Mouse (Mus musculus) adrenal gland, adult 8-10 months (tissue): ENCODE results near the gene Pacsin1. TPM values are rescaled to one million over a fixed set of nuclear protein-coding genes. Genes with fewer than 3 reads are reported as not detected.

ENCODE experiments used
- DNase-seq: peaks from one replicate; pipeline ENCODE4 v3.0.0; 2022
- total RNA-seq, 4 experiments: library from RNA; stranded (reverse); gene quantifications; 2 replicates each; pipeline ENCODE4 v1.2.4; 2022

Pacsin1 gene
- total RNA-seq, 4 experiments from 2014 or later, result 3.9 to 11.2 (median 7.9) TPM

- no peak for DNase-seq
These were observed 23.9 kb downstream of the Pacsin1 start for GRCm38 (mm10) chr17:27678924-27679813.

DNA sequence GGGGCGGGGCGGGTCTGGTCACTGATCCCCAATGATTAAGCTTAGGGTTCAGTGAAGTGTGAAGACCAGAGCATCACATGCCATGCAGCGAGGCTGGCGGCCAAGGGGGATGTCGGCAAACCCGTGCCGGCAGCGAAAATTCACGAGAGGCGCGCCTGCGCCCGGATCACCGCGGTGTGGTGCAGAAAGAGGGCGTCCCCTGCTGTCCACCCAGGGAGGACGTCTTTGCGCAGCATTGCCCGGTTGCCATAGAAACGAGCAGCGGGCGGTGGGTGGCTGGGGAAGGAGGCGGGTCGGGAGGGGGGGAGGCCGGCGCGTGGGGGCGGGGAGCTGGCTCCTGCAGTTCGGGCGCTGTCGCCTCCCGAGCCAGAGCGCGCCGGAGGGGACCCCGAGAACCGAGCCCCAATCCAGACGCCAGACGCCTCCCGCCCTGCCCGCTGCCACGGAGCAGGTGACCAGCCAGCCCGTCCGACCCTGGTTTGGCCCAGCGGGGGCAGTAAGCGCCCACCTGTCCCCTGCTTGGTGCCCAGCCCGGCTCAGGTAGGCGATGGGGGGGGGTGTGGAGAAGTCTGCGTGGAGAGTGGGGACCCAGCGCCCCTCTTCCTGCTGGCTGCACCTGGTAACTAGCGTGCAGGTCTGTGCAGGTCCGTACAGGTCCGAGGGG, 29.7 kb downstream of the Pacsin1 start:
- no peak for DNase-seq

GRCm38 (mm10) chr17:27685550-27685913, 30.2 kb downstream of the Pacsin1 start:
- DNase-seq, result no peak

- no peak for DNase-seq
These were observed 31.1 kb downstream of the Pacsin1 start for GRCm38 (mm10) chr17:27686395-27686794.

DNA sequence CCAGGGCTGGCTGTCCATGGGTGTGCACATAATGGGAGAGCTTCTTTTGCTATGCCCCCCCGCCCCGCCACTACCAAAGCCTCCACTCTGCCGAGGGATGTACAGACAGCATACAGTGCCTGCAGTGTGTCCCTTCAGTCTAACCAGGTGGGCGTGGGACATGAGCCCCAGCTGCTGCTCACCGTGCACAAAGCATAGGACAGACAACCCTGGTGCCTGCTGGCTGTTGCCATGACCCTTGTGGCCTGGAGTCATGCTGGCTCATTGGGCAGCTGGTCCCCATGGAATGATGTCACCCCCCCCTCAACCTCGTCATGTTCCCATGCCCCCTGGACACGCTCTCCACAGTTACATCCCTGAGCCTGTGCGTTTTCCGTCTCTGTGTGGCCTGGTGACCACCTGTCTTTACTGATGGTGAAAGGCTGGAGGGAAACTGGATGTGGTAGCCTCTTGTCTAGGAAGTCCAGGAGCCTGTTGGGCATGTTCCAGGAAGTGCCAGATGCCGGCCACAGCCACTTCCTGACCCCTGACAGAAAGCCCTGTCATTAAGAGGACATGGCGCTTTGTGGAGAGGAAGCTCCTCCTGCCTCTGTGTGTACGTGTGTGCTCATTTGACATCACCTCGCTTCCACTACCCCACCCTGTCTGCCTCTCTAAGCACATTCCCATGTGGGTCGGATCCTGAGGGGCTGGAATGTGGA, 35.8 kb downstream of the Pacsin1 start:
- DNase-seq, result no peak

GRCm38 (mm10) chr17:27699641-27700244, 44.4 kb downstream of the Pacsin1 start:
- no peak for DNase-seq

DNA sequence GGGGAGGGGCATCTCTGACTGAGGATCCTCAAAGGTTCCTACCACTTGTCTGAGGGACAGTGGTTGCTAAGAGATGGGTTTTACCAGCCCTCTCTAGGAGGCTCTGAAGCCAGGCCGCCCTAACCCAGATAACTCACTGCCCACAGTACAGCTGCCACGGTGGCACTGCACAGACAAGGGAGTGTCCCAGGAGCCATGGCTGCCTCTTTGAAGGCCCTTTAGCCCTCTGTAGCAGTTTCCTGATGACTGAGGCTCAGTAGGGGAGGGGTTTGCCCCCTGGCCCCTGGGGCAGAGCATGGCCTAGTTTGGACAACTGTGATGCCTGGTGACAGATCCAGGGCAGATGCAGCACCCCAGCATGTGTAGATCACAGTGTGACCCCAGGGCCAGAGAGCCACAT, 45.5 kb downstream of the Pacsin1 start:
- no peak for DNase-seq

DNA sequence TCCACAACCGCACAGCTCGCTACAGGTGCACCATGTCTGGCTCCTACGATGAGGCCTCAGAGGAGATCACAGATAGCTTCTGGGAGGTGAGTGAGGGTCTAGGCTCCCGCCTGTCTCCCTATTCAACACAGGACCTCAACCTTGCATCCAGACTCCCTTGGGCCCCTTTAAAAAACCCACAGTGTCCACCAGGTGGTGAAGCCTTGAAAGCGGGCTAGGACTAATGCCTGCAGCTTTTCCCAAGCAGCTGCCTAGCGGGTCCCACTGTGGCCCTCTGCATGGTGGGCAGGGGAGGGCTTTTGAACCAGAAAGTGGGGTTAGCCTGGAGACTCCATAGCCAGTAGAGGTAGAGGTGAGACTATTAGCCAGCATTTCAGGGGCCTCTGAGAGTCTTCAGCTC, 46.5 kb downstream of the Pacsin1 start:
- DNase-seq, result no peak

DNA sequence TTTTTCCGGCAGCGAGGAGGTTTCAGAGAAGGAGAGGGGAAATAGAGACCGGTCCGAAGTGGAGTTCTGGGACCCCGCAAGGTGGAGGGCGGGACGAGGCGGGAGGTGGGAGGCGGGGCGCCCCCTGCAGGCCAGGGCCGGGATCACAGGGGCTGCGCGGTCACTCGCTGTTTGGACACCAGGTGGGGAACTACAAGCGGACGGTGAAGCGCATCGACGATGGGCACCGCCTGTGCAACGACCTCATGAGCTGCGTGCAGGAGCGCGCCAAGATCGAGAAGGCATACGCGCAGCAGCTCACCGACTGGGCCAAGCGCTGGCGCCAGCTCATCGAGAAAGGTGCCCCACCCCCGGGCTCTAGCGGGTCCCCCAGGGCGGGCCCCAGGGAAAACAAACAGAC, 47.2 kb downstream of the Pacsin1 start:
- DNase-seq, result no peak

GRCm38 (mm10) chr17:27703961-27704621, 48.8 kb downstream of the Pacsin1 start:
- peak; percentile 34 for DNase-seq

GRCm38 (mm10) chr17:27705661-27706060, 50.4 kb downstream of the Pacsin1 start:
- DNase-seq, result no peak

DNA sequence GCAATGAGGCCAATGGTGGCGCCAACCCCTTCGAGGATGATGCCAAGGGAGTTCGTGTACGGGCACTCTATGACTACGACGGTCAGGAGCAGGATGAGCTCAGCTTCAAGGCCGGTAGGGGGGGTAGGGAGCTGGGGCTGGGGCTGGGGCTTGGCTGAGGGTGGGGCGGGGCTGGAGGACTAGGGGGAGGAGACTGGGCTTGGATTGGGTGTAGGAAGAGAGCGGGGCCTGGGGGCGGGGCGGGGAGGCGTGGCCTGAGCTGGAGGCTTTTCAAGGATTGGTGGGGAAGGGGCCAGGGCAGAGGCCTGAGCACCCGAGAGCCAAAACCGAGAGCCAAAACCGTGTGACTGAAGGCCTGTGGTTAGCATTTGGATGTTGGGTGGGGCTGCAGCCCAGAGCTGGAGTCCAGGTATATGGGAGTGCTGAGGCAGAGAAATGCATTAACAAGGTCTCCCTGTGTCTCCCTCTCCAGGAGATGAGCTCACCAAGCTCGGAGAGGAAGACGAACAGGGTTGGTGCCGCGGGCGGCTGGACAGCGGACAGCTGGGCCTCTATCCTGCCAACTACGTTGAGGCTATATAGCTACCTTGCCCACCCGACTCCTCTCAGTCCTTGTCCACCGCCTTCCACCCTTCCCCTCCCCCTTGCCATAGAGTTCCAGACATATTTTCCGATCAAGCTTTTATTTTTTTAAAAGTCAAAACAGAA, 52.8 kb downstream of the Pacsin1 start:
- DNase-seq, result peak; percentile 67

DNA sequence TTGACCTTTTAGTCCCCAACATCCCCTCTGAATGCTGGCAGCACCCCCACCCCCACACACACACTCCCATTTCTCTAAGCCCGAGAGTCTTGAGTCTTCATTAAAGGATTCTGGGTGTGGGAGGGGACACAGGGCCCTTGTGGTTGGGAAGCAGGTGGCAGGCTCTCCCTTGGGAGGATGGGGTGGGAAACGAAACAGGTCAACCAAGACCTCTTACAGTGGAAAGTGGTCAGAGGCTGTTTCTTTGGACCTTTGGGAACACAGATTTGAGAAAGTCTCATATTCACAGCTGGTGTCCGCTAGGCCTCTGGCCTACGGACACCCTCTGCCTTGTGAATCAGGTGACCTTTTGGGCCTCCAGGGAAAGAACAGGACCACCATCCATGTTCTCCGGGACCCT, 54.3 kb downstream of the Pacsin1 start:
- DNase-seq, result no peak

- no peak for DNase-seq
These were observed 57.5 kb downstream of the Pacsin1 start for GRCm38 (mm10) chr17:27712832-27713231.

DNA sequence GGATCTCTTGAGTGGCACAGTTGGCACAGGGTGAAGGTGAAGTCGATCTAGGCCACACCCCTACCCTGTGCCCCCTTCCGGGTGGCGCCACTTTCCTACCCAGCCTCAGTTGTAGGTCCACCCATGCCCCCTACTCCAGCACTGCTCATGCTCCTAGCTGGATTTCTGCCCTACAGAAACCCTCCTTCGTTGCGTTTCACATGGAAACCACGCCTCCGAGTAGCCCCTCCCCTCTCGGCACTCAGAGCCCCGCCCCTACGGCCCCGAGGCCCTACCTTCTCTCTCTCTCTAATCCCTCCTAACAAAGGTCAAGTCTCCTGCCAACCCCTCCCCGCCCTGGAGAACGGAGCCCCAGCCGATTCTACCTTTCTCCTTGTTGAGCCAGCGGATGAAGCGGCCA, 61.5 kb downstream of the Pacsin1 start:
- no peak for DNase-seq

DNA sequence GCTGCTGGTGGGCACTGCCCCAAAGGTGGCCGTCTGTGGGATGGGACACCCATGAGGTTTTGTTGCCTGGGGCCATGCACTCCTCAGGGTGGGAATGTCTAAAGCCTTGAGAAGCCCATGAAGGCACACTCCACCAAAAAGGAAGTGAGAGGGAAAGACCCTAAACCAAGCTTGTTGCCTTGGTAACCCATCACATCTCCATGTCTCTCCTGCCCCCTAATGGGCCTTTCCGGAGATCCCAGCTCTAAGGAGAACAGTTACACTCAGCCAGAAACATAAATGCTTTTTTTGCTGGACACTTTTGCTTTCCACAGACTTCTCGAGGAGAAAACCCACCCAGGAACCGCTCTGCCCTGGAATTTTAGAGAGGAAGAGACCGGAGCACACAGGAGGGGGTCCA, 62.9 kb downstream of the Pacsin1 start:
- DNase-seq, result no peak

DNA sequence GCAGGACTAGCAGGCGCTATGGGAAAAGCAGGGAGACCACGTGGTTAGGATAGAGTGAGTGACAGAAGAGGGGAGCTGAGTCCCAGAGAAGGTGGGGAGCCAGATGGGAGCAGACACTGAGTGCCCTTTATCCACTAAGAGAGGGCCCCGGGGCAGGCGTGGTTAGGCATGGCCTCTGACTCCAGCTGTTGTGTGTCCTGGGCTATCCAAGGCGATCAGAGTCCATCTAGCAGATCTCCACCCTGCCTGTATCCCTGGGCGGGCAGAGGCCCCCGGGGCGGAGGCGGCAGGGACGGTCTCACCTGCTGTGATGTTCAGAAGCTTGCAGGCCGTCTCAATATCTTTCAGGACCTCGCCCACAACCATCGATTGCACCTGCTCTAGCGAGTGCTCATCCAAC, 64.4 kb downstream of the Pacsin1 start:
- no peak for DNase-seq

DNA sequence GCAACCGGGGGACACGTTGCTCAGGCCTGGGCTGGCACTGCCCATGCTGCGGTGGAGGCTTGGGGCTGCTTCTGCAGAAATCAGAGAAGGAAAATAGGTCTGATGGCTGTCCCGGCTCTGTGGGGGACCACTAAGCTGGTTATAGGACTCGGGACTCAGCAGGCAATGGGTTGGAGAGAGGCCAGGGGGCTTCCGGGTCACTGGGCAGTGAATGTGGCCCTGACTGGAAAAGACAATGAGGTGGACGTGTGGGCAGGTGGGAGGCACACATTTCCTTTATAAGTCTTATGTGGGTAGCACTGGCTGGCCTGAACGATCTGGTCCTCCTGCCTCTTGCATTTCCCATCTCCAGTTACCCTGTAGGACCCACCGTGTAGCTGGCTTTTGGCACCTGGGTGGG, 65.0 kb downstream of the Pacsin1 start:
- no peak for DNase-seq

DNA sequence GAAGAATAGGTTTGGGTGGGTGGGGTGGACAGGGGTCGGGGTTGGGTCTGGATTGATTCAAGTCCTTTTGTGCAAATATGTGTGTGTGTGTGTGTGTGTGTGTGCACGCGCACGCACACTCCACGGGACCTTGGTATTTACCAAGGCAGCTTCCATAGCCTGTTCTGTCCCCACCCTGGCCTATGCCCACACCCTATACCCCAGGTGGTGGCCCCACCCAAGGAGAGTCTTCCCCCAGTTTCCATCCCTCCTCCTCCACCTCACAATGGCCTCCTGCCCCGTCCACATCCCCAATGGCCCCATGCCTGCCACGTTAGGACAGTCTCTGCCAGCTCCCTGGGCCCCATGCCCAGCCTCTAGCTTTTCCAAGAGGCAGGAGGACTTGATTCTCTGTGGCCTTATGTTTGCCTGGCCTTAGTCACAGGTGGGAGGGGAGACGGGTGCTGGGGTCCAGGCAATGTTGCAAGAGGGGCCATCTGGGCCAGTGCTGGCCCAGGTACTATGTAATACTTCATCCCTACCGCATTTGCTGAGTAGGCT, 65.9 kb downstream of the Pacsin1 start:
- DNase-seq, result no peak

DNA sequence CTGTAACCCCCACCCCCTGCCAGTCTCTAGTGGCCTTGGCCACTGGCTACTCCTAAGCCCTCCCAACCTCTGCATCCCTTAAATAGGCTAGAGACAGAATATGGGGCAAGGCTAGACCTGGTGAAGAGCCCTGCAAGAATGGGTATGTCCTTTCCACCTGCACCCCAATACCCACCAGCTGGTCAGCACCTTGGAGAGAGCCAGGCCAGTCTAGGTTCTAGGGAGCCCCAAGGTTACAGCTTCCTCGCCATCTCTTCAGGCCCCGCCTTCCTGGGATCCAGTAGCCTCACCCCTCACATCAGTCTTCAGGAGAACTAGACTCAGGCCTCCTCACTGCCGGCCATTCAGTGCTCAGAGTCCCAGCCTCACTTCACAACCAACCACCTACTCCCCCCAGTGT, 69.0 kb downstream of the Pacsin1 start:
- no peak for DNase-seq

DNA sequence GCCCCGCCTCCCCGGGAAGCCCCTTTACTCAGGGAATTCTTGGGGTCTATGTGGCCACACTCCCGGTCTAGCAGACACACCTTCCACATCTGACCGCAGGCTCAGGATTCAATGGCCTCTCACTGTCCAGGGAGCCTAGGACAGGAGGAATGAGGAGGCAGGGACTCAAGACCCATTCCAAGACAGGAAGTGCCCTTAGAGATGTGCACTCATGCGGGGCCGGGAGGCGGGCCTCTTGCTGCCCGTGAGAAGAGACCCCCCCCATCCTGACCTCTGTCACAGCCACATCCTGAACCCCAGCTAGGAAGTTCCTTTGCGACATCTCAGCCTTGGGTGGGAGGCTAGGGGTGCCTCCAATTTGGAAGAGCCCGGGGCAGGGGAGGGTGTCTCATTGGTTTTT, 69.7 kb downstream of the Pacsin1 start:
- DNase-seq, result no peak

DNA sequence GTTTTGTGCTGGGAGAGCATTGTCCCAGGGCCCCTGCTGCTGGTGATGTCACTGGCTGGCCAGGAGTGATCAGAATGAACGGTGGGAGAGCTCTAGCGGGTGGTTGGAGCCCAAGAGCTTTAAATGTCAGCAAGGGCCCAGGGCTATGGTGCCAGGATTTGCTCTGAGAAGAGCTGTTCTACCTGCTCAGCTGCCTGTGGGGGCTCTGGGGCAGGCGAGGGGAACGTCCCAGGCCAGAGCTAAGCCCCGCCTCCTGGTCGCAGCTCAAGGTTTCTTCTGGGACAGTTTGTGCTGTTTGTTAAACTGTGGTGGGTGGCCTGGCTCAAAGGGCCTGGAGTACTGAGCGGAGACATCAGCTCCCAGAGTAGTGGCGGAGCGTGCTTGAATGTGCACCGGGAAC, 70.1 kb downstream of the Pacsin1 start:
- no peak for DNase-seq
